Mouse (Mus musculus) spleen, embryonic (tissue): ENCODE results near the gene Tshz3.

ENCODE experiments used
- CTCF ChIA-PET: fragments of 350-600 bp; sonication (Branson Sonifier 250); formaldehyde crosslinking; loops from one replicate; lab custom pipeline; 2022; lab: Charles Lee

Tshz3 gene

DNA sequence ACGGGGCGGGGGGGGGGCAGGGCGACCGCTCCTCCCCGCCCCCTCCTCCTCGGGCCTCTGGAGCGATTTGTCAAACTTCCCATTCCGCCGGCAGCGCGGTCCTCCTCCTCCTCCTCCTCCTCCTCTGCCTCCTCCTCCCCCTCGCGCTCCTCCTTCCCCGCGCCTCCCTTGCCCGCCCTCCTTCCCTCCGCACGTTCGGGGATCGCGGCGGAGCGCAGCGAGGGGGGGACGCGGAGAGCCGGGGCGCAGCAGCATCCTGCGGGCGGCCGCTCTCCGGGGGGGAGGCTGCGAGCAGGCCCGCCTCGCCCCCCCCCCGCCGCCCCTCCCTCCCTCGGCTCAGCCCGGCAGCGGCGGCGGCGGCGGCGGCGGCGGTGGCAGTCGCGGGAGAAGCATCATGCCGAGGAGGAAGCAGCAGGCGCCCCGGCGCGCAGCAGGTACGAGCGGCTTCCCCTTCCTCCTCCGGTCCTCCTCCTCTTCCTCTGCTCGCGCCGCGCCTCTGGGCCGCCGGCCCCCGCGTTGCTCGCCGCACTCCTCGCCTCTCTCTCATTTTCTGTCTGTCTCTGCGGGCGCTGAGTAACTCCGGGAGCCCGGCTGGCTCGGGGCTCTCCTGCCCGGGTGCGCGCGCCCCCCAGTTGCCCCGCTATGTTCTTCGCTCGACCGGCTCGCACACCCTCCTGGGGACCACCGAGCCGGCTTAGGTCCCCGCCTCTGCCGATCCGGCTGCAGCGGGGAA is at the start of gene Tshz3:
TSS of gene Tshz3 (plus strand) at position 263 of the 733 bp plus-strand sequence.
- CTCF ChIA-PET: no interaction called here

- CTCF ChIA-PET: no interaction called here
Measured at GRCm38 (mm10) chr7:36655931-36656330, 42.0 kb upstream of the Tshz3 start.

DNA sequence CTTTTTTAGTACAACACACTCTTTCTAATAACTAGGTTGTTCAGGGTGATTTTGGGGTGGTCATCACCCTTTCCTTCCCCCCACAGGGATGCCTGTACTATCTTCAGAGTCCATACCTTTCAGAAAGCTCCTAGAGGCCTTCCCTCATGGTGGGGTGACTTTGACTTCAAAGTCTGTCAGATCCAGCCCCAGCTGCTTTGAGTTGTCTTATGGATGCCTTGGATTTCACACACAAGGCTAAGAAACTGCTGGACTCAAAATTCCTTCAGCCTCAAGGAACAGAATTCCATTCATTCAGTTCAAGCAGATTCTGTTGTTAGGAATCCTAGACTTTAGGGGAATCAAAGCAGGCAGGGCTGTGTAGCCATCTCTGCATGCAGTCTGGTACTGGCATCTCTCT is 41.5 kb upstream of the Tshz3 start:
- CTCF ChIA-PET: no interaction called here

DNA sequence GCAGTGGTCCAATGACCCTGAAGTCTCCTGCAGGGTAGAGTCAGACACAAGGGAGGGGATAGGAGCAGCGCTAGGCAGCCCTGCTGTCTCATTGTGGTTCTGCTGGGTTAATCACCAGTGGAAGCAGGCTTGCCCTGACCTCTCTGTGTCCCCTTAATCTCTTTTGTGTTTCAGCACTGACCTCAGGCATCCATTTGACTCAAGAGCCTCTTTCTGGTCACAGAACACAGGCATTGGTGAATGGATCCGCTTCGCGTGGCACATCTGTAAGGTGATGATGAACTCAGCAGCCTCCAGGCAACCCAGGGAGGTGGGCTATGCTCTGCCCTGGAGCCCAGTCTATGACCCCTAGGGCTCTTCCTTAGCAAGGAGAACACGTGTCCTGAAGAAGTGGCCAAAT is 39.6 kb upstream of the Tshz3 start:
- CTCF ChIA-PET: no interaction called here

GRCm38 (mm10) chr7:36659265-36659664 is 38.7 kb upstream of the Tshz3 start:
- CTCF ChIA-PET: no interaction called here

DNA sequence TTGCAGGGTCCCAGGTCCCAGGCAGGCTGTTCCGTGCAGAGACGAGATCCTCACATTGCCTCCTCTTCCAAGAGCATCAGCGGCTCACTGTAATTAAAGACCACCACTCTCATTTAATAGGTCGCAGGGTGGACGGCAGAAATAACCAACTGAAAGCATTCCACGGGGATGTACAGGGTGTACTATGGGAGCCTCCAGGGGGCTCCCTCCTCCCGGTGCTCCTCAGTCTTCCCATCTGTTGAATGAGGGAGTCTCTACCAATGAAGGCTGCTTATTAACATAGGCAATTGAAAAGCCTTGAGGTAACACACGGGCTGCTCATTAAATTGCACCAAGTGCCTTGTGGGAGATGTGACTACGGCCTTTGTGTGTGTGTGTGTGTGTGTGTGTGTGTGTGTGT is 37.3 kb upstream of the Tshz3 start:
- CTCF ChIA-PET: no interaction called here

DNA sequence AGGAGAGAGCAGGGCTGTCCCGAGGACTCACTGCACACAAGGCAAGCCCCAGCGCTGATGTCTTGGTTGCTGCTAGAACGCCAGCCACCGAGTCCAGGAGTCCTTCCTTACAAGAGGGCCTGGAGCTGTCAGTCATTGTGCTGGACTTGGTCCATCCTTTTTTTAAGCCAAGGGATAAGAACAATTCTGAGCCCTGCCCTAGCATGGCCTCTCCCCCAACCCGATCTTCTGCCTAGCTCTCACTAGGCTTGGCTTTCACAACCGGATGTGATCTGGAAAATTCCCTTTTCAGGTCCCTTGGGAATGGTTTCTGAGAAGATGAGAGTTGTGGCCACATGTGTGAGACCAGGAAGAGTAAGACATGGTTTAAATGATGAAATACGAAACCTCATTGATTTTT is 34.5 kb upstream of the Tshz3 start:
- CTCF ChIA-PET: no interaction called here

DNA sequence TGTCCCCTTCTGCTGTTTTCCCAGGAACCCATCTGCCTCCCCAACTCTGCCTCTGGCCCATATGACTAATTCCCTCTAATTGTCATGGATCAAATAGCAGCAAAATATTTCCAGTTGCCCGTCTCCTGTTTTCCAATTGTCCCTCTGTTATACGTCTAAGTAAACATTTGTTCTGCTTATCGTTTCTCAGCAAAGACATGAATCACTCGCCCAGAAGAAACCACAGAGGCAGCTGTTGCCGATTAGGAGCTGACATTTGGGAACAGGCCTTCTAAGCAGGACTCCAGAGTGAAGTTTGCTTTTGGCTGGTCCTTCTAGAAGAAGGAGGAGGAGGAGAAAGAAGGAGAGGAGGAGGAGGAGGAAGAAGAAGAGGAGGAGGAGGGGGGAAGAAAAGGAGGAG is 30.2 kb upstream of the Tshz3 start:
- CTCF ChIA-PET: no interaction called here

GRCm38 (mm10) chr7:36678031-36678430 is 19.9 kb upstream of the Tshz3 start:
- CTCF ChIA-PET: no interaction called here

- CTCF ChIA-PET: no interaction called here
Measured at GRCm38 (mm10) chr7:36678510-36678909, 19.4 kb upstream of the Tshz3 start.

- CTCF ChIA-PET: no interaction called here
Measured at GRCm38 (mm10) chr7:36679031-36679618, 18.8 kb upstream of the Tshz3 start.

- CTCF ChIA-PET: no interaction called here
Measured at GRCm38 (mm10) chr7:36679866-36680458, 18.0 kb upstream of the Tshz3 start.

DNA sequence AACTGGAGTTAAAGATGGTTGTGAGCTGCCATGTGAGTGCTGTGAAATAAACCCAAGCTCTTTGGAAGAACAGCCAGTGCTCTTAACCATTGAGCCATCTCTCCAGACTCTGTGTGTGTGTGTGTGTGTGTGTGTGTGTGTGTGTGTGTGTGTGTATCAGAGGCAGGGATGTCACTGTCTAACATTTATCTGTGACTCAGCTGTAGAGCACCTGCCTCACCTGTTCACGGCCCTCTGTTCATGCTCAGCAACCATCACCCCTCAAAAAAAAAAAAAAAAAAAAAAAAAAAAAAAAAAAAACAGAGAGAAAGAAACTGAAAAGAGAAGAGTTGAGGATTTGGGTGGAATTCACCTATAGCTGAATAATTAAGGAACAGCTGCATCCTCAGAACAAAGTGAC is 10.4 kb upstream of the Tshz3 start:
- CTCF ChIA-PET: no interaction called here

- CTCF ChIA-PET: no interaction called here
Measured at GRCm38 (mm10) chr7:36689049-36689793, 8.7 kb upstream of the Tshz3 start.

GRCm38 (mm10) chr7:36690551-36690950 is 7.4 kb upstream of the Tshz3 start:
- CTCF ChIA-PET: no interaction called here

DNA sequence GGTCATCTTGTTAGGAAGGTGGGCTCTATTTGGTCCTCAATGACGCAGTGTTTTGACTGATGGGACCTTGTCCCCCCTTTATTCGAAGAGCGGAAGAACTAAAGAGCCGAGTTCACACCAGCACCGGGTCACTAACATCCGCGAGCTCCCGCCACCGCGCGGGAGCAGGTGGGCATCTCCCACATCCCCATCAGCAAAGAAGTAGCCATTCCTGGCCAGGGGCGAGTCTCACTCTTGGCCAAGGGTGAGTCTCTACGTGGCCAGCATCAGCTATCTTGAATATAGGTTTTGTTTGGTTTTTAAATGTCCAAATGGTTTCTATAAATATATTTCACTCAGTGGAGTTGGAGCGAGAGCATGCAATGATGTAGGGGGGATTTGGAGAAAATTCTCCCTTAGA is 6.3 kb upstream of the Tshz3 start:
- CTCF ChIA-PET: no interaction called here

- CTCF ChIA-PET: no interaction called here
Measured at GRCm38 (mm10) chr7:36692381-36692780, 5.5 kb upstream of the Tshz3 start.

GRCm38 (mm10) chr7:36693081-36693480 is 4.8 kb upstream of the Tshz3 start:
- CTCF ChIA-PET: no interaction called here

- CTCF ChIA-PET: interaction anchor here (0.6 kb wide), 1 partner anchor 118 kb away, joined by 3 read pairs; no protein-coding TSS in a partner anchor
Measured at GRCm38 (mm10) chr7:36694642-36695191, 3.2 kb upstream of the Tshz3 start.

DNA sequence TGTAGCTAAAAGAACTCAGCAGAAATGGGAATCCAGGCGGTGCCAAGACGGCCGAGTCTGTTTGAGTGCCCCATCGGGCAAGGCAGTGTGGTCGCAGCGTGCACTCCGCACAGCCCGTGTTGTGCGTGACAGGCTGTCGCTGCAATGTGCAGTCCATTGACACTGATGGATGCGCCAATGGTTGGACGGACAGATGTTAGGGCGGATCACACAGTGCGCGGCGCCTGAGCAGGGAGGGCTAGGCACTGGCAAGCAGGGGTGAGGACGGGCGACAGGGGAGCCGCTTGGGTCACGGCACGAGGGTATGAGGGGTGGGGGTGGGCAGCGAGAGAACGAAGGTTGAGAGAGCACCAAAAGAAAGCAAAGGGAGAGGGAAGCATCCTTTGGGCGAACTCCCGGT is 2.6 kb upstream of the Tshz3 start:
- CTCF ChIA-PET: no interaction called here

DNA sequence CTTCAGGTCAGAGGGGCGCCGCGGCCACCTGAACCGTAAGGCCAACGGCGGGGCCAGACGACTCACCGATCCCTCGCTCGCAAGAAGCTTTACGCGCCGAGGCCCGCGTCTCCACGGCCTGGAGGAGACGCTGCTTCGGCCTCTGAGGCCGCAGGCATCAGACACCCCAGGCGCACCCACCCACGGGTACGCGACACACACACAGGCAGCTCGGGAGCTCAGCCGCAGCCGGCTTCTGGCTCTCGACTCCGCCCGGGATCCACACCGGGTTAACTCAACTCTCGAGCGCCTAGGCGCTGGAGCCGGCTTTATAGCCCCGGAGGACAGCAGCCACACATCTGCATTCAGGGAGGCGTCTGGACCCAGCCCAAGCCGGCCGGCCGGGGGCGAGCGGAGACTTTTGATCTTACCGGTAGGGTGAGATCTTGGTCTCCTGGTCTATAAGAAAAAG is 2.1 kb upstream of the Tshz3 start:
- CTCF ChIA-PET: no interaction called here
